Mouse (Mus musculus): ENCODE results near the gene Cd9.

The Cd9 gene

GRCm38 (mm10) chr6:125433704-125434447 lies 60.7 kb downstream of the Cd9 start:
- no peak for DNase-seq (ENCODE audit: low spot score)

GRCm38 (mm10) chr6:125433257-125433656 lies 61.3 kb downstream of the Cd9 start:
- DNase-seq (ENCODE audit: low spot score): no peak

- no peak for DNase-seq (ENCODE audit: low spot score)
These were observed 62.1 kb downstream of the Cd9 start for GRCm38 (mm10) chr6:125432522-125432921.

GRCm38 (mm10) chr6:125430982-125431381 lies 63.6 kb downstream of the Cd9 start:
- no peak for DNase-seq (ENCODE audit: low spot score)

- DNase-seq (ENCODE audit: low spot score): no peak
These were observed 64.1 kb downstream of the Cd9 start for GRCm38 (mm10) chr6:125430358-125430958.

- DNase-seq (ENCODE audit: low spot score): no peak
These were observed 64.8 kb downstream of the Cd9 start for GRCm38 (mm10) chr6:125429741-125430140.

- peak; percentile 73 for DNase-seq (ENCODE audit: low spot score)
These were observed 67.9 kb downstream of the Cd9 start for GRCm38 (mm10) chr6:125426383-125427360.

- DNase-seq (ENCODE audit: low spot score): no peak
These were observed 69.1 kb downstream of the Cd9 start for GRCm38 (mm10) chr6:125425205-125426090.

- no peak for DNase-seq (ENCODE audit: low spot score)
These were observed 70.4 kb downstream of the Cd9 start for GRCm38 (mm10) chr6:125424156-125424555.

- no peak for DNase-seq (ENCODE audit: low spot score)
These were observed 71.1 kb downstream of the Cd9 start for GRCm38 (mm10) chr6:125423507-125423906.

GRCm38 (mm10) chr6:125423099-125423498 lies 71.5 kb downstream of the Cd9 start:
- DNase-seq (ENCODE audit: low spot score): no peak

- peak; percentile 56 for DNase-seq (ENCODE audit: low spot score)
These were observed 72.4 kb downstream of the Cd9 start for GRCm38 (mm10) chr6:125422051-125422822.

GRCm38 (mm10) chr6:125420458-125421063 lies 74.0 kb downstream of the Cd9 start:
- DNase-seq (ENCODE audit: low spot score): no peak

- peak; percentile 80 for DNase-seq (ENCODE audit: low spot score)
These were observed 75.8 kb downstream of the Cd9 start for GRCm38 (mm10) chr6:125418744-125419143.

GRCm38 (mm10) chr6:125413326-125413725 lies 81.3 kb downstream of the Cd9 start:
- DNase-seq (ENCODE audit: low spot score): no peak

- DNase-seq (ENCODE audit: low spot score): no peak
These were observed 82.9 kb downstream of the Cd9 start for GRCm38 (mm10) chr6:125411661-125412060.

GRCm38 (mm10) chr6:125410995-125411547 lies 83.5 kb downstream of the Cd9 start:
- DNase-seq (ENCODE audit: low spot score): no peak

- DNase-seq (ENCODE audit: low spot score): no peak
These were observed 84.0 kb downstream of the Cd9 start for GRCm38 (mm10) chr6:125410551-125410950.
